Mouse (Mus musculus) hematopoietic stem cell, adult 5-6 weeks (primary cell): ENCODE data around the gene 5830473C10Rik. TPM values are rescaled to one million over a fixed set of nuclear protein-coding genes. Genes with fewer than 3 reads are reported as not detected.
A peak's percentile ranks its signal among the peaks of the same experiment; 100 is the strongest.

ENCODE experiments used
- ATAC-seq, 2 experiments: fragments of 125-278 bp in 1 of 2; replicated peaks in 1 of 2; 2 replicates each; pipeline ENCODE4 v1.8.0; 2016 to 2017; ENCODE audit warnings: inconsistent platforms in 2 of 2, mild to moderate bottlenecking in 2 of 2, moderate number of reproducible peaks in 2 of 2, low read depth in 1 of 2, moderate TSS enrichment in 1 of 2; ENCODE audit not compliant: low FRiP score in 2 of 2, poor library complexity in 2 of 2, severe bottlenecking in 2 of 2, insufficient read depth in 1 of 2, low TSS enrichment in 1 of 2
- total RNA-seq: library from RNA; stranded (forward); fragments of 172-1452, 232-1000 nt; gene quantifications from 2 replicates; pipeline ENCODE4 v1.2.3, GENCODE M21; 2017

5830473C10Rik gene
- not detected in 2 replicates for total RNA-seq

- no peak for ATAC-seq
Measured at GRCm38 (mm10) chr5:90560743-90561142, at the start of gene 5830473C10Rik. TSS of gene 5830473C10Rik (plus strand) at chr5:90561107.

GRCm38 (mm10) chr5:90512288-90512955 is 48.5 kb upstream of the 5830473C10Rik start:
- 0 out of 4 replicates have a peak, but pooled peaks of 1 of the 2 experiments have one; percentile 22 for ATAC-seq

- no peak for ATAC-seq
Measured at GRCm38 (mm10) chr5:90515561-90515960, 45.3 kb upstream of the 5830473C10Rik start.

GRCm38 (mm10) chr5:90518356-90519100 is 42.4 kb upstream of the 5830473C10Rik start, which contains the start of gene Afm:
TSS of gene Afm (plus strand) at chr5:90518932.
- no peak for ATAC-seq

- no peak for ATAC-seq
Measured at GRCm38 (mm10) chr5:90551191-90551590, 9.7 kb upstream of the 5830473C10Rik start.

- ATAC-seq, result peak; percentile 53 to 56; a peak in 3 of 4 replicates
Measured at GRCm38 (mm10) chr5:90556052-90556451, 4.9 kb upstream of the 5830473C10Rik start.

- no peak for ATAC-seq
Measured at GRCm38 (mm10) chr5:90561721-90562275, 891 bp downstream of the 5830473C10Rik start.

GRCm38 (mm10) chr5:90562880-90563279 is 2.0 kb downstream of the 5830473C10Rik start:
- ATAC-seq, result no peak

GRCm38 (mm10) chr5:90564161-90564560 is 3.3 kb downstream of the 5830473C10Rik start:
- no peak for ATAC-seq

- ATAC-seq, result no peak
Measured at GRCm38 (mm10) chr5:90565205-90565604, 4.3 kb downstream of the 5830473C10Rik start.

- ATAC-seq, result no peak
Measured at GRCm38 (mm10) chr5:90567788-90568187, 6.9 kb downstream of the 5830473C10Rik start.

- no peak for ATAC-seq
Measured at GRCm38 (mm10) chr5:90568338-90568737, 7.4 kb downstream of the 5830473C10Rik start.

- ATAC-seq, result no peak
Measured at GRCm38 (mm10) chr5:90571216-90571615, 10.3 kb downstream of the 5830473C10Rik start.

- ATAC-seq, result no peak
Measured at GRCm38 (mm10) chr5:90577751-90578150, 16.8 kb downstream of the 5830473C10Rik start.

- no peak for ATAC-seq
Measured at GRCm38 (mm10) chr5:90579556-90579955, 18.6 kb downstream of the 5830473C10Rik start.

- ATAC-seq, result no peak
Measured at GRCm38 (mm10) chr5:90582179-90582578, 21.3 kb downstream of the 5830473C10Rik start.

- no peak for ATAC-seq
Measured at GRCm38 (mm10) chr5:90584799-90585198, 23.9 kb downstream of the 5830473C10Rik start.

- peak; percentile 33 to 40; a peak in 1 of 4 replicates for ATAC-seq
Measured at GRCm38 (mm10) chr5:90586511-90586910, 25.6 kb downstream of the 5830473C10Rik start.
